In genomic region chr2:118545242-118546103, GRCm38 (mm10) we compare ENCODE assay signal across 8 mouse cellular contexts. TPM values are rescaled to one million over a fixed set of nuclear protein-coding genes. Genes with fewer than 3 reads are reported as not detected.
DNase-seq lines count a peak whose midpoint lies in the region; ATAC-seq lines count a peak whose summit lies in the region.

No protein-coding gene starts in this region.

- intact Hi-C loops in gastrocnemius, postnatal 14 days (cut with DNase I; ENCODE audit: low total_unique reads): loop anchor here (5.0 kb wide), 1 partner anchor 33 kb away; no protein-coding TSS in a partner anchor
- intact Hi-C loops in left cerebral cortex, postnatal 14 days (cut with DNase I): loop anchor here (5.0 kb wide), 2 partner anchors 52 to 58 kb away; partner anchors contain the start of gene Bub1b

- peak; percentile 93 to 97 for DNase-seq in adrenal gland, adult (ENCODE audit: inconsistent age in 2 of 2, low spot score in 1 of 2)
- DNase-seq in embryo, embryonic 10.5 days (ENCODE audit: low spot score): peak; percentile 92
- peak; percentile 94 for DNase-seq in gastrocnemius, postnatal 14 days
- peak; percentile 91 to 94 for DNase-seq in left cerebral cortex, postnatal 14 days (ENCODE audit: low spot score in 2 of 2)
- peak; percentile 78 to 80 for DNase-seq in right cerebral cortex, postnatal 36 days (ENCODE audit: low spot score in 2 of 2)
- DNase-seq in urinary bladder, postnatal 4 days (ENCODE audit: low spot score in 2 of 2): peak; percentile 88 to 93

- ATAC-seq in inflammation-experienced regulatory T-cells, adult 6 months: peak; percentile 63
- ATAC-seq in megakaryocyte progenitor cell, adult 5-6 weeks (replicated peaks; ENCODE audit: poor library complexity): peak; percentile 49

RNA-seq across cellular contexts. Expression of gene Bmf, which starts 4.0 kb away (rescaled TPM):
- 10 to 100 TPM; 12.8 to 16.4 TPM for total RNA-seq in gastrocnemius, postnatal 14 days (2021)
- 1 to 10 TPM in 2 of 3 experiments, under 1 TPM in 1; 0.81 to 2.8 (median 1.7) TPM for polyA plus RNA-seq in inflammation-experienced regulatory T-cells, adult 6 months (2017; shearing (Covaris generic))
- total RNA-seq in left cerebral cortex, postnatal 14 days (2021): 1 to 10 TPM; 3.8 to 4.4 TPM
- total RNA-seq in megakaryocyte progenitor cell, adult 5-6 weeks (2015): 0.20 and 0.56 TPM in 2 replicates
- total RNA-seq in megakaryocyte progenitor cell, adult 5-6 weeks (2017): 0.51 and 0.71 TPM in 2 replicates

RNA-seq across cellular contexts. Expression of gene Bub1b, which starts 52.5 kb away (rescaled TPM):
- total RNA-seq in gastrocnemius, postnatal 14 days (2021): 1 to 10 TPM; 5.7 to 5.8 TPM
- 10 to 100 TPM in 1 of 3 experiments, 1 to 10 TPM in 2; 5.4 to 49.0 (median 9.4) TPM for polyA plus RNA-seq in inflammation-experienced regulatory T-cells, adult 6 months (2017; shearing (Covaris generic))
- 1 to 10 TPM; 1.5 to 1.9 TPM for total RNA-seq in left cerebral cortex, postnatal 14 days (2021)
- 38.1 and 42.7 TPM in 2 replicates for total RNA-seq in megakaryocyte progenitor cell, adult 5-6 weeks (2015)
- total RNA-seq in megakaryocyte progenitor cell, adult 5-6 weeks (2017): 123 and 126 TPM in 2 replicates

Comparison
In these comparisons a context has a peak if more than half of its experiments do, and no peak if none do; other contexts are left out.
1. Peak in every context shown above with its lines: DNase-seq and ATAC-seq.
2. RNA of gene Bub1b, which starts 52.5 kb away (total RNA-seq): 38.1 to 126 TPM in megakaryocyte progenitor cell, adult 5-6 weeks; 5.7 to 5.8 TPM in gastrocnemius, postnatal 14 days and 1.5 to 1.9 TPM in left cerebral cortex, postnatal 14 days; every median in the first group is over 4 times any median in the second.